Mouse (Mus musculus): Measurements from ENCODE around the gene Shq1. TPM values are rescaled to one million over a fixed set of nuclear protein-coding genes. Genes with fewer than 3 reads are reported as not detected.
A peak's percentile ranks its signal among the peaks of the same experiment; 100 is the strongest.

The Shq1 gene
- polyA plus RNA-seq, 1 experiment: 3.6 TPM

DNA sequence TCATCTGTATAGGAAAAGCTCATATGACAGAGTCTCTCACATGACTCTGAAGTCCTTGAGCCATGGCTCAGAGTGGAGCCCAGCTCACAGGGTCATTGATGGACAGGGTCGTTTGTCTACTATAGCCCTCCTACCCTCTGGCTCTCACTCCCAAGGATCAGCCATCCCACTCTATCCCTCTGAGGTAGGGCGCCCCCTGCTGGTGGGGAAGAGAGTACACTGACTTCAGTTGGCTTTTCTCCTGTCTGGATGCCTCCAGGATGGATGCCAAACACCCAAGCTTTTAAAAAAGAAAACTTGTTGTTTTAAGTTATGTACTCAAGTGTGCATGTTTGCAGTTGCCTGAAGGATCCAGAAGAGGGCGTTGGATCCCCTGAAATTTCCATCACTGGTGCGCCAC is 131.3 kb downstream of the Shq1 start:
- no peaks in the 10 kb centered on the region for H3K4me1 ChIP-seq (ENCODE audit: control insufficient read depth, insufficient read depth, low read length)
- TF ChIP-seq CTCF (IDR thresholded peaks at IDR 0.05; ENCODE audit: borderline replicate concordance, insufficient read depth, low read depth, low read length) (no peak), POLR2A (IDR thresholded peaks at IDR 0.05; ENCODE audit: borderline replicate concordance, insufficient read depth, low read length) (no peak)
- no peak overlapping the region for H3K4me3 ChIP-seq (replicated peaks; ENCODE audit: insufficient read depth, low read depth, low read length)
- WGBS: 42% methylated on average over 4 of the region's 4 CpGs
- no peak for DNase-seq
- no peak overlapping the region for H3K27ac ChIP-seq (ENCODE audit: insufficient read depth, low read length)
- H3K27me3 ChIP-seq (ENCODE audit: control insufficient read depth, insufficient read depth, low read length): no peaks in the 10 kb centered on the region

DNA sequence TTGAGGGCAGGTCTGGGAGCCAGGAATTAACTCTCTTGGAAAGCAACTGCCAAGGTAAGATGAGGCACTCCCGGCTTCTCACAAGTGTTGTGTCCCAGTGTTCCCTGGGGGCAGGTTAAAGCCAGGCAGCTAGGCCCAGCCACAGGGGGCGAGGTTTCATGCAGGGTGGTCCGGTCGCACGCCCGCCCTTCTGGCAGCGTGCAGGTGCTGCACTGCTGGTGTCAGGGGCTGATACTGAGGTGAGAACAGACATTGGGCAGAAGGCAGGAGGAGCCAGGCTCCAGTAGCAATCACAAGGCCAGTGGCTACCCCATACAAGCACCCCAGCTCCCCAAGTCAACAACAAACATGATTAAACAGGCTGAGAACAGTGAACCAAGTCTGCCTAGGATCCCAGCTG is 132.4 kb downstream of the Shq1 start:
- Histone ChIP-seq H3K4me1 (ENCODE audit: control insufficient read depth, insufficient read depth, low read length) (no peaks in the 10 kb centered on the region), H3K27me3 (ENCODE audit: control insufficient read depth, insufficient read depth, low read length) (no peaks in the 10 kb centered on the region; the same call in 1 of the 2 replicates), H3K4me3 (replicated peaks; ENCODE audit: insufficient read depth, low read depth, low read length) (no peak overlapping the region), H3K27ac (ENCODE audit: insufficient read depth, low read length) (no peak overlapping the region)
- no peak for TF ChIP-seq CTCF (IDR thresholded peaks at IDR 0.05; ENCODE audit: borderline replicate concordance, insufficient read depth, low read depth, low read length)
- TF ChIP-seq POLR2A (IDR thresholded peaks at IDR 0.05; ENCODE audit: borderline replicate concordance, insufficient read depth, low read length): no peak
- no peak for DNase-seq
- 81% methylated on average over 7 of the region's 7 CpGs for WGBS

- no peaks in the 10 kb centered on the region for H3K4me1 ChIP-seq (ENCODE audit: control insufficient read depth, insufficient read depth, low read length)
- no peak overlapping the region for H3K4me3 ChIP-seq (replicated peaks; ENCODE audit: insufficient read depth, low read depth, low read length)
- H3K27ac ChIP-seq (ENCODE audit: insufficient read depth, low read length): no peak overlapping the region
- H3K27me3 ChIP-seq (ENCODE audit: control insufficient read depth, insufficient read depth, low read length): no peaks in the 10 kb centered on the region; the same call in 1 of the 2 replicates
- WGBS: 92% methylated on average over 6 of the region's 6 CpGs
- no peak for TF ChIP-seq POLR2A (IDR thresholded peaks at IDR 0.05; ENCODE audit: borderline replicate concordance, insufficient read depth, low read length)
- no peak for TF ChIP-seq CTCF (IDR thresholded peaks at IDR 0.05; ENCODE audit: borderline replicate concordance, insufficient read depth, low read depth, low read length)
- no peak for DNase-seq
Observed at GRCm38 (mm10) chr6:100537987-100538386, 133.0 kb downstream of the Shq1 start.

DNA sequence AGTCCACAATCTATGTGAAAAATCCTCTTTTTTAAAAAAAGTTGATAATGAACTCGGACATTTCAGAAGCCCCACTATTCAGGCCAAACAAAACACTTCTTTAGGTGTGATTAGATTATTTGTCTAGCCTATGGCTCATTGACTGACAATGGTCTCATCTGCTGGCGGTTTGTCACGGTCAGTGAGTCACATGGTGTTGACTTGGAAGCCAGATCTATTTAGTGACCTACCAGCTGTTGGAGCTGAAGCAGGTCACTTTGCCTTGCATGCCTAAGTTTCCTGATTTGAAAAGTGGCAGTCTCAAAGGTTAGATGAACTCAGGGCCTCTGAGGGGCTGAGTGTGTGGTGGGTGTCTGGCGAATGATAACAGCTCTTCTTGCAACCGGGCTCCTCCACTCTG is 133.9 kb downstream of the Shq1 start:
- Histone ChIP-seq H3K27me3 (ENCODE audit: control insufficient read depth, insufficient read depth, low read length) (no peaks in the 10 kb centered on the region; the same call in 1 of the 2 replicates), H3K4me1 (ENCODE audit: control insufficient read depth, insufficient read depth, low read length) (peaks cover 3% of the 10 kb centered on the region), H3K4me3 (replicated peaks; ENCODE audit: insufficient read depth, low read depth, low read length) (no peak overlapping the region), H3K27ac (ENCODE audit: insufficient read depth, low read length) (no peak overlapping the region)
- no peak for TF ChIP-seq CTCF (IDR thresholded peaks at IDR 0.05; ENCODE audit: borderline replicate concordance, insufficient read depth, low read depth, low read length)
- 75% methylated on average over 5 of the region's 5 CpGs for WGBS
- DNase-seq: no peak

GRCm38 (mm10) chr6:100533364-100533763 is 137.6 kb downstream of the Shq1 start:
- H3K27me3 ChIP-seq (ENCODE audit: control insufficient read depth, insufficient read depth, low read length): no peaks in the 10 kb centered on the region; the same call in 1 of the 2 replicates
- H3K4me3 ChIP-seq (replicated peaks; ENCODE audit: insufficient read depth, low read depth, low read length): no peak overlapping the region
- TF ChIP-seq POLR2A (IDR thresholded peaks at IDR 0.05; ENCODE audit: borderline replicate concordance, insufficient read depth, low read length) (no peak), CTCF (IDR thresholded peaks at IDR 0.05; ENCODE audit: borderline replicate concordance, insufficient read depth, low read depth, low read length) (no peak)
- 88% methylated on average over 7 of the region's 7 CpGs for WGBS
- H3K4me1 ChIP-seq (ENCODE audit: control insufficient read depth, insufficient read depth, low read length): peaks cover 3% of the 10 kb centered on the region
- no peak overlapping the region for H3K27ac ChIP-seq (ENCODE audit: insufficient read depth, low read length)
- DNase-seq: no peak

- TF ChIP-seq POLR2A (IDR thresholded peaks at IDR 0.05; ENCODE audit: borderline replicate concordance, insufficient read depth, low read length): no peak
- no peak for TF ChIP-seq CTCF (IDR thresholded peaks at IDR 0.05; ENCODE audit: borderline replicate concordance, insufficient read depth, low read depth, low read length)
- H3K27me3 ChIP-seq (ENCODE audit: control insufficient read depth, insufficient read depth, low read length): no peaks in the 10 kb centered on the region; the same call in 1 of the 2 replicates
- no peak overlapping the region for H3K27ac ChIP-seq (ENCODE audit: insufficient read depth, low read length)
- DNase-seq: peak; percentile 55 to 65
- no peak overlapping the region for H3K4me3 ChIP-seq (replicated peaks; ENCODE audit: insufficient read depth, low read depth, low read length)
- peaks cover 3% of the 10 kb centered on the region for H3K4me1 ChIP-seq (ENCODE audit: control insufficient read depth, insufficient read depth, low read length)
- 20% methylated on average over 8 of the region's 8 CpGs for WGBS
Observed at GRCm38 (mm10) chr6:100532326-100532725, 138.6 kb downstream of the Shq1 start.

DNA sequence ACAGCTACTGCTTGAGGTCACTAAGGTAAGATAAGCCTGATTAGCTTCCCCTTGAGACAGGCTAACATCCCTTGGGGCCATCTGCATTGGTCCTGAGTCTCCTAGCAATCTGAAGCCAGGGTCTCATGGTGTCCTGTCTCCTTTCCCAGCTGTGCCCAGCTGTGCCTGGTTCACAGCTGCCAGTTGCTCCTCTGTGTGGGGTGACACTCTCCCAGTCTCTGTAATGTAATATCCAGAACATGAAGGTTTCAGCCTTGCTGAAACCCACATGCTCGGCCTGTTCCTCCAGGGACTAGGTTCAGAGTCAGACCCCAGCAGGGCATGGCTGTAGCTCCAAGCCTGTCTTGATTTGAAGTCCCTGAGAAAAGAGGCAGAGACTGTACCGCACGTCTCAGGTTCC is 141.3 kb downstream of the Shq1 start:
- no peak for TF ChIP-seq CTCF (IDR thresholded peaks at IDR 0.05; ENCODE audit: borderline replicate concordance, insufficient read depth, low read depth, low read length)
- no peak for TF ChIP-seq POLR2A (IDR thresholded peaks at IDR 0.05; ENCODE audit: borderline replicate concordance, insufficient read depth, low read length)
- no peaks in the 10 kb centered on the region; the same call in 1 of the 2 replicates for H3K27me3 ChIP-seq (ENCODE audit: control insufficient read depth, insufficient read depth, low read length)
- no peak overlapping the region for H3K27ac ChIP-seq (ENCODE audit: insufficient read depth, low read length)
- no peak for DNase-seq
- H3K4me3 ChIP-seq (replicated peaks; ENCODE audit: insufficient read depth, low read depth, low read length): no peak overlapping the region
- peaks cover 3% of the 10 kb centered on the region for H3K4me1 ChIP-seq (ENCODE audit: control insufficient read depth, insufficient read depth, low read length)
- WGBS: 95% methylated on average over 3 of the region's 3 CpGs

GRCm38 (mm10) chr6:100528556-100528955 is 142.4 kb downstream of the Shq1 start:
- Histone ChIP-seq H3K4me3 (replicated peaks; ENCODE audit: insufficient read depth, low read depth, low read length) (no peak overlapping the region), H3K4me1 (ENCODE audit: control insufficient read depth, insufficient read depth, low read length) (peaks cover 3% of the 10 kb centered on the region), H3K27ac (ENCODE audit: insufficient read depth, low read length) (no peak overlapping the region), H3K27me3 (ENCODE audit: control insufficient read depth, insufficient read depth, low read length) (no peaks in the 10 kb centered on the region; the same call in 1 of the 2 replicates)
- DNase-seq: no peak
- WGBS: 50% methylated on average over 7 of the region's 7 CpGs
- TF ChIP-seq POLR2A (IDR thresholded peaks at IDR 0.05; ENCODE audit: borderline replicate concordance, insufficient read depth, low read length) (no peak), CTCF (IDR thresholded peaks at IDR 0.05; ENCODE audit: borderline replicate concordance, insufficient read depth, low read depth, low read length) (no peak)
